Mouse (Mus musculus) liver, embryonic 11.5 days (tissue): Measurements from ENCODE around the gene Elk4. TPM values are rescaled to one million over a fixed set of nuclear protein-coding genes. Genes with fewer than 3 reads are reported as not detected.

Experiments used
- ATAC-seq: fragments of 200-750 bp; cut with Nextera tagmentation; replicated peaks from 2 replicates; pipeline ENCODE4 v1.8.0; 2017; ENCODE audit warnings: moderate number of reproducible peaks, mild to moderate bottlenecking, moderate TSS enrichment, moderate library complexity; ENCODE audit not compliant: low FRiP score
- DNase-seq: peaks from one replicate; pipeline ENCODE4 v3.0.0-alpha.2; 2017; ENCODE audit warnings: low spot score
- H3K27ac ChIP-seq: fragments of 300-500 bp; sonication (generic); 2 replicates; pipeline ENCODE4 v1.5.1; 2014; ENCODE audit warnings: mild to moderate bottlenecking, low read depth, low read length, control low read depth
- H3K27me3 ChIP-seq: fragments of 300-500 bp; sonication (generic); replicated peaks from 2 replicates; pipeline ENCODE4 v1.6.1; 2014; ENCODE audit warnings: low read length, mixed read lengths; ENCODE audit not compliant: control insufficient read depth, insufficient read depth
- H3K36me3 ChIP-seq: fragments of 300-500 bp; sonication (generic); 2 replicates; pipeline ENCODE4 v1.6.1; 2014; ENCODE audit warnings: mild to moderate bottlenecking, low read length, moderate library complexity, mixed read lengths; ENCODE audit not compliant: control insufficient read depth, insufficient read depth
- H3K4me1 ChIP-seq: fragments of 300-500 bp; sonication (generic); replicated peaks from 2 replicates; pipeline ENCODE4 v1.6.1; 2014; ENCODE audit warnings: low read length, mixed read lengths; ENCODE audit not compliant: control insufficient read depth, insufficient read depth
- H3K4me2 ChIP-seq: fragments of 300-500 bp; sonication (generic); 2 replicates; pipeline ENCODE4 v1.6.1; 2014; ENCODE audit warnings: mild to moderate bottlenecking, control low read depth, moderate library complexity
- H3K4me3 ChIP-seq: fragments of 300-500 bp; sonication (generic); 2 replicates; pipeline ENCODE4 v1.5.1; 2014; ENCODE audit warnings: low read depth, low read length, control low read depth
- H3K9ac ChIP-seq: fragments of 300-500 bp; sonication (generic); 2 replicates; pipeline ENCODE4 v1.6.1; 2014; ENCODE audit warnings: low read depth, low read length, control low read depth
- H3K9me3 ChIP-seq: fragments of 300-500 bp; sonication (generic); 2 replicates; pipeline ENCODE4 v1.6.1; 2016; ENCODE audit warnings: low read length, inconsistent platforms, mixed read lengths; ENCODE audit not compliant: control insufficient read depth
- WGBS: fragments of 180-500 bp; shearing (Covaris S2); extraction: QIAGEN DNeasy Blood & Tissue Kit; methylation state at CpG from one replicate; pipeline ENCODE4 v1.1.7; 2014; 5-methylcytosine and 5-hydroxymethylcytosine counted together
- polyA plus RNA-seq: library from polyadenylated mRNA; unstranded; fragments of >200 nt; fragmentation: Nextera tagmentation; extraction: Ambion mirVana; gene quantifications from 2 replicates; pipeline ENCODE4 v1.2.1, GENCODE M21; 2014

Gene Elk4
- polyA plus RNA-seq, 1 experiment from 2014 or later, result 20.9 TPM

DNA sequence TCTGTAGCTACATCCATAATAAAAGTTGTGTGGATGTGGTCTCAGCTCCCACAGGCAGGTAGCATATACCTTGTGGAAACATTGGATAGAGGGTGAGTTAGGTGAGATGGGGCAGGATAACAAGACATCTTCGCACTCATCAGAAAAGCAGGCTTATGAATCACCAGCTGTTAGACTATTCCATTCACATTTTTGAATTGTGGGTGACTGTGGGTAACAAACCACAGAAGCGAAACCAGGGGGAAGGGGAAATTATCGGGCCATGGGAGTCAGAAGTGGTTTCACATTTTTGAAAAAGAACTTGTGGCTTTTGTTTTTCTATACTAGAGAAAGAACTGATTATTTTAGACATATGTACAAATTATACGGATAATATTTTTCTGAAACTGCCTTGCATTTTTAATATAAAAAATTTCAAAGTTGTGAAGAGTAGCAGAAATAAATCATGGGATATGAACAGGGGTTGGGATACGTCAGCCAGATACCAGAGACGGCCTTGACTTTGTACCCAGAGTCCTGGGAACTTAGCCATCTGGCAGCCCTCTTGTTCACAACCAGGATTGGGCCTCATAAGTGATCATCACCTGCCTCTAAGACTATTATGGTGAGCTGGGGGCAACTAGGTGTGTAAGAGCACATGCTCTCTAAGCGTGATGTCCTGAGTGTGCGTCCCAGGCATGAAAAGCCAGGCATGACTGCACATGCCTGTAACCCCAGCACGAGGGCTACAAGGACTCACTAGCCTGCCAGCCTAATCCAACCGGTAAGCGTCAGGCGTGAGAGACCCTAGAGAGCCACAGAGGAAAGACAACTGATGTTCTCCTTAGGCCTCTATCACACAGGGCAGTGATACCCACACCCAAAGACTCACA, 14.0 kb upstream of the Elk4 start:
- no peak overlapping the region for H3K4me3 ChIP-seq
- 81% methylated on average over 12 of the region's 12 CpGs for WGBS
- ATAC-seq (no peak), DNase-seq (no peak)
- H3K36me3 ChIP-seq, result no peaks in the 10 kb centered on the region
- H3K9ac ChIP-seq, result no peak overlapping the region
- H3K9me3 ChIP-seq, result no peaks in the 10 kb centered on the region
- no peak overlapping the region for H3K4me2 ChIP-seq
- H3K27ac ChIP-seq, result no peak overlapping the region
- H3K27me3 ChIP-seq, result no peaks in the 10 kb centered on the region
- no peaks in the 10 kb centered on the region for H3K4me1 ChIP-seq

DNA sequence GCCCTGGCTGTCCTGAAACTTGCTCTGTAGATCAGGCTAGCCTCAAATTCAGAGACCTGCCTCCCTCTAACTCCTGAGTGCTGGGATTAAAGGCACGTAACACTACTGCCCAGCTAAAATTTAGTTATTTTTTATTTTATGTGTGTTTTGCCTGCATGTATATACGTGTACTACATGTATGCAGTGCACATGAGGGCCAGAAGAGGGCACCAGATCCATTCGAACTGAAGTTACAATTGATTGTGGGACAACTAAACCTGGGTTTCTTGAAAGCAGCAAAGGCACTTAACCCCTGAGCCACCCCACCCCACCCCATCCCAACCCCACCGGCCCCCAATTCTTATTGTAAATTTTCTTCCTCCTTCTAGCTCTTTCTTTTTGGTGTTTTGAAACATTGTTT, 12.3 kb upstream of the Elk4 start:
- Histone ChIP-seq H3K4me2 (no peak overlapping the region), H3K36me3 (no peaks in the 10 kb centered on the region), H3K9ac (no peak overlapping the region), H3K27me3 (no peaks in the 10 kb centered on the region), H3K4me3 (no peak overlapping the region), H3K9me3 (no peaks in the 10 kb centered on the region), H3K4me1 (no peaks in the 10 kb centered on the region), H3K27ac (no peak overlapping the region)
- WGBS, result 22% methylated on average over 4 of the region's 4 CpGs
- no peak for DNase-seq
- ATAC-seq, result no peak

DNA sequence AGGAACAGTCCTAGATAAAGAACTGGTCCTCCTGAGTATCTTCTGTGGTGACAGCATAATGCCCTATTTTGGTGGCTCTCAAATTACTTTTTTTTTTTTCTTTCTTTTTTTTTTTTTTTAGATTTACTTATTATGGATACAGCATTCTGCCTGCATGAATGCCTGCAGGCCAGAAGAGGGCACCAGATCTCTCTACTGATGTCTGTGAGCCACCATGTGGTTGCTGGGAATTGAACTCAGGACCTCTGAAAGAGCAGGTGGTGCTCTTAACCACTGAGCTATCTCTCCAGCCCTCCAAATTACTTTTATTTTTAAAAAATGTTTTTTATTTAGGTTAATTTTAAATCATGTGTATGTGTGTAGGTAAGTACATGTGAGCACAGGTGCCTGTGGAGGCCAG, 6.9 kb upstream of the Elk4 start:
- ATAC-seq (no peak), DNase-seq (no peak)
- Histone ChIP-seq H3K4me3 (no peak overlapping the region), H3K36me3 (no peaks in the 10 kb centered on the region), H3K27ac (no peak overlapping the region), H3K9ac (no peak overlapping the region), H3K9me3 (no peaks in the 10 kb centered on the region), H3K27me3 (no peaks in the 10 kb centered on the region), H3K4me1 (0 out of 2 replicates have a peak, but pooled peaks cover 3% of the 10 kb centered on the region), H3K4me2 (no peak overlapping the region)

DNA sequence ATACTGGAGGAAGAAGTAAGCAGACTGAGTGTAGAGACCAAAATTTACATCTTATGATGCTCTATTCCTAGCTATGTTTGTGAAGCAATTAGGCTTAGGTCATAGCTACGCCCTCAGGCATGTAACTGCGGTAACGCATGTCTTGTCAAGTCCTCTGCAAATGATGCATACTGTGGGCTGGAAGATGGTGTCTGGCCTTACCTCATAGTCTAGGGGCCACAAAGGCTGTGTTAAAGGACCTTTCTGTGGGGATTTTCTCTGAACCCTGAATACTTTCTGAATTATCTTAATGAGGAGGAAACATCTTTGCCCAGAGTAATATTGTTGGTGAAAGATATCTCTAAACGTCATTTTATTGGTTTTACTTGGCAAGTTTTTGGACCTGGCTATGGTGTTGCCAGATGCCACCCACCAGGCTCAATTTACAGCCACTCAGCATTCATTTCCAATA, 5.5 kb upstream of the Elk4 start:
- 78% methylated on average over 4 of the region's 4 CpGs for WGBS
- no peaks in the 10 kb centered on the region for H3K9me3 ChIP-seq
- no peaks in the 10 kb centered on the region for H3K36me3 ChIP-seq
- no peak for ATAC-seq
- H3K4me3 ChIP-seq, result no peak overlapping the region
- DNase-seq, result no peak
- H3K27me3 ChIP-seq, result no peaks in the 10 kb centered on the region
- no peak overlapping the region for H3K9ac ChIP-seq
- H3K27ac ChIP-seq, result no peak overlapping the region
- H3K4me2 ChIP-seq, result no peak overlapping the region
- 0 out of 2 replicates have a peak, but pooled peaks cover 6% of the 10 kb centered on the region for H3K4me1 ChIP-seq

DNA sequence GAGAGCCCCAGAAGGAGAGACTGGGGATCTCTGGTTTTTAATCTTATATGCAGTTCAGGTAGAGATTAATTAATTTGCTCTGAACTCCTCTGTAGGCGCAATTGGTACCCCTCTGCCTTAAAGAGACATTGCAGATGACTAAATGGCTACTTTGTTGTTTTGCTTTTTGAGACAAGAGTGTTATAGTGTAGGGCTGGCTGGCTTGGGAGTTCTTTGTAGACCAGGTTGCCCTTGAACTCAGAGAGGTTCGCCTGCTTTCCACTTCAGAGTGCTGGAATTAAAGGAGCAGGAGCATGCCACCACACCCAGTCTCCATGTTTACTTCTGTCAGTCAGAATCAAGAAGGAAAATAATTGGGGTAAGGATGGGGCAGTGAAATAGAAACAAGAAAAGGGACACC, 4.3 kb upstream of the Elk4 start:
- H3K27me3 ChIP-seq, result no peaks in the 10 kb centered on the region
- ATAC-seq, result no peak
- no peak overlapping the region for H3K4me3 ChIP-seq
- WGBS, result 73% methylated on average over 2 of the region's 2 CpGs
- H3K4me1 ChIP-seq, result 0 out of 2 replicates have a peak, but pooled peaks cover 6% of the 10 kb centered on the region
- no peak for DNase-seq
- H3K27ac ChIP-seq, result no peak overlapping the region
- H3K9me3 ChIP-seq, result no peaks in the 10 kb centered on the region
- no peak overlapping the region for H3K9ac ChIP-seq
- H3K36me3 ChIP-seq, result no peaks in the 10 kb centered on the region
- H3K4me2 ChIP-seq, result no peak overlapping the region

DNA sequence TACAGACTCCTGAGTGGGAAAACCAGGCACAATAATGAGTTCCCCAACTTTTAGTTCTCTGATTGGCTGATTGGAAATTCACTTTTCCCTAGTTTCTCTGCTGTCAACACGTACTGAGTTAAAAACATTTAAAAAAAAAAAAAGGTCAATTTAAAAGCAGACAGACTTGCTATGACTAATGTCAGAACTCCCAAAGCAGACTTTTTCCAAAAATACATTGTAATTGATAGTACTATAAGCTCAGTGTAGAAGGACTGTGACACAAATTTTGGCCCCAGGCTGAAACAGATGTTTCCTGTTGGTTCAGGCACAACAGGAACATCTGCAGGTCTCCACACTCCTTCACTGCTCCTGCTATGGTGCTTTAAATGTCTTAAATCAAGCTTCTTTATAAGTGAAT, 3.6 kb upstream of the Elk4 start:
- no peak overlapping the region for H3K4me3 ChIP-seq
- H3K27me3 ChIP-seq, result no peaks in the 10 kb centered on the region
- 0 out of 2 replicates have a peak, but pooled peaks cover 7% of the 10 kb centered on the region for H3K4me1 ChIP-seq
- no peak overlapping the region for H3K4me2 ChIP-seq
- no peaks in the 10 kb centered on the region for H3K9me3 ChIP-seq
- 43% methylated on average over 1 of the region's 1 CpGs for WGBS
- no peak for DNase-seq
- H3K27ac ChIP-seq, result no peak overlapping the region
- H3K36me3 ChIP-seq, result no peaks in the 10 kb centered on the region
- H3K9ac ChIP-seq, result no peak overlapping the region
- no peak for ATAC-seq

DNA sequence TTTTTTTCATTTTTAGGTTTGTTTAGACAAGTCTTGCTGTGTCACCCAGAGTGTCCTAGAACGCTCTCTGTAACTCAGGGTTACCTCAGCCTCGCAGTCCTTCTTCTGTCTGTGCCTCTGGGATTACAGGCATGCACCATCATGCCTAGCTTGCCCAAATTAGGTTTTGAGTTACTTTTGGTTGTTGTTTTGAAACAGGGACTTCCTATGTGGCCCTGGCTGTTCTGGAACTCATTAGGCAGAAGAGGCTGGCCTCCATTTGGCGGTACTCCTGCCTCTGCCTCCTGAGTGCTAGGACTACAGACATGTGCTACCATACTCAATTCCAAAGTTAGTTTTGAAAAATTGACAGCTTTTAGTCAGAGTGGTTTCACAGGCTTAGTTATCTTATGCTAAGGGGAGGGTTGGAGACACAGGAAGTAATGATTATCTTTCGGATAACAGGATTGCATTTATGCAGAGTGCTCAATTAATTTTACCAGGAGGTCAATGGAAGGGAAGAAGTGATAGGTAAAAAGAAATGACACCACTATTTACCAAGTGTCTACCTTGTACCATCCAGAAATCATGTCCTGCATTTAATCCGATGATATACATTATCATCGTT, 2.7 kb upstream of the Elk4 start:
- no peak for ATAC-seq
- no peak for DNase-seq
- Histone ChIP-seq H3K27me3 (no peaks in the 10 kb centered on the region), H3K9ac (no peak overlapping the region), H3K4me2 (no peak overlapping the region), H3K4me3 (no peak overlapping the region), H3K4me1 (peaks cover 13% of the 10 kb centered on the region), H3K9me3 (no peaks in the 10 kb centered on the region), H3K36me3 (no peaks in the 10 kb centered on the region), H3K27ac (no peak overlapping the region)
- WGBS, result 88% methylated on average over 6 of the region's 6 CpGs

DNA sequence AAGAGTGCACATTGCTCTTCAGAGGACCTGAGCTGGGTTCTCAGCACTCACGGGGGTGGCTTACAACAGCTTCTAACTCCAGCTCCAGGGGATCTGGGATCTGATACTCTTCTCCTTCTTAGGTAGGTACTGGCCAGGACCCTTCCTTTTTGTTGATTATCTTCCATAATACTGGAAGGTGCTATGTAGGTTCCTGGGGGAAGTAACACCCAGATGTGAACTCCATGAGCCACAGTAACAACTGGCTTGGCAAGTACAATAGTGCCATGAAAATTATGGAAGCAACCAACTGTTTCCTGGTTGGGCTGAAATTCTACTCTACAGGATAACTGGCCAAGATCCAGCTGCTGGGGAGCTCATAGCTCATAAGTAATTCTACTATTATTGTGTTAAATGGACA, 1.9 kb upstream of the Elk4 start:
- no peaks in the 10 kb centered on the region for H3K36me3 ChIP-seq
- H3K4me1 ChIP-seq, result peaks cover 21% of the 10 kb centered on the region
- no peaks in the 10 kb centered on the region for H3K9me3 ChIP-seq
- H3K4me2 ChIP-seq, result no peak overlapping the region
- 69% methylated on average over 1 of the region's 1 CpGs for WGBS
- H3K27me3 ChIP-seq, result no peaks in the 10 kb centered on the region
- ATAC-seq (no peak), DNase-seq (no peak)
- H3K27ac ChIP-seq, result no peak overlapping the region
- H3K9ac ChIP-seq, result no peak overlapping the region
- H3K4me3 ChIP-seq, result no peak overlapping the region

DNA sequence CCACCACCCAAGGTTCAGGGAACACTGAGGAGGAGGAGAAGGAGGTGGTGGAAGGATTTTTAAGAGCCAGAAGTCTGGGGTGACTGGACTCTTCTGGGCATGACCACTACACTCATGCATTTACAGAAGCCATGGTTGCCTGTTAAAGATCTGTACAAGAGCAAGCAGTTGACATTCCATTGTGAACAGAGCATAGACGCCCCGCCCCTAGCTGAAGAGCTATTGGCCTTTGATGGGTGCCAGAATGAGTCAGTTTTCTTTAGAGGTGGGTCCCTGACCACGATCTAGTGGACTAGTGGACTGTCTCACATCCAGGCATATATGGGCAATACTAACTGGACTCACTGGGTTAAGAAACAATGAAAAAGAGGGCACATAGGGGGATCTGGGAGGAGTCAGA, 1.4 kb upstream of the Elk4 start:
- Histone ChIP-seq H3K4me2 (no peak overlapping the region), H3K36me3 (no peaks in the 10 kb centered on the region), H3K4me1 (peaks cover 23% of the 10 kb centered on the region), H3K27me3 (no peaks in the 10 kb centered on the region), H3K9ac (no peak overlapping the region), H3K9me3 (no peaks in the 10 kb centered on the region), H3K27ac (no peak overlapping the region), H3K4me3 (no peak overlapping the region)
- no peak for ATAC-seq
- no peak for DNase-seq
- 72% methylated on average over 3 of the region's 3 CpGs for WGBS
